Mouse (Mus musculus): ENCODE data around the gene Gm11756. TPM values are rescaled to one million over a fixed set of nuclear protein-coding genes. Genes with fewer than 3 reads are reported as not detected.
"Not testable (repeated sequence)": the region's sequence is repeated elsewhere in the genome, so short reads cannot be mapped to it uniquely, and the experiment has no call there.

The Gm11756 gene
- polyA plus RNA-seq (2014; fragmentation: Nextera tagmentation; extraction: Ambion mirVana) = 0.25 TPM in 1 of 2 replicates, not detected in the other

DNA sequence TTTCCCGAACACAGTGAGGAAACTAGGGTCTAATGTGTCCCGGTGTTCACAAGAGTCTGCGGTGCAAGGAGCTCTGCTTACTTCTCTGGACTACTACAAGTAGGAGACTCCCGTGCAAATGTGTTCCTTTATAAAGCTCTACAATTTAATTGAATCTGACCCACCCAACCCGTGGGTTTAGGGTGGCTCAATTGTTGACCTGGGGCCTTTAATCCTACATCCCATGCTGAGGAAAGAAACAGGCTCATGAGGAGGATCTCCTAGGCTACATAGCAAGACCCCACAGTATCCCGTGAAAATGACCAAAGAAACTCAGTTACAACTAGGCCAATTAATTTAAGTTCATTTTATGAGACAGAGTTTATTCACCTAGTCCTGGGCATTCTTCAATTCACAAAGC, at the start of gene Gm11756:
Gene Gm11756 (minus strand): TSS at position 101 of the 400 bp plus-strand sequence.
- H3K4me2 ChIP-seq (ENCODE audit: low read depth); H3K9me3 ChIP-seq (ENCODE audit: control insufficient read depth, low read length); ATAC-seq (ENCODE audit: insufficient read depth, low FRiP score, low TSS enrichment); H3K36me3 ChIP-seq (ENCODE audit: control insufficient read depth, insufficient read depth, low read length); H3K9ac ChIP-seq (ENCODE audit: low read length); H3K4me3 ChIP-seq (ENCODE audit: low read depth, low read length); H3K27ac ChIP-seq (ENCODE audit: low read depth, low read length); DNase-seq (ENCODE audit: low spot score); H3K27me3 ChIP-seq (ENCODE audit: control insufficient read depth, insufficient read depth, low read length); H3K4me1 ChIP-seq (ENCODE audit: control insufficient read depth, insufficient read depth, low read length): not testable (repeated sequence)
- 84% methylated on average over 6 of the region's 6 CpGs for WGBS

GRCm38 (mm10) chr4:73950375-73950896, 29.9 kb upstream of the Gm11756 start, which contains the start of gene 2310002L09Rik:
Gene 2310002L09Rik, minus strand, starts transcription at chr4:73950846.
- no peak within 1 kb of the TSS for H3K9ac ChIP-seq (ENCODE audit: low read length)
- 76% methylated on average over 8 of the region's 8 CpGs for WGBS
- H3K4me2 ChIP-seq (ENCODE audit: low read depth) = no peak within 1 kb of the TSS
- H3K4me3 ChIP-seq (ENCODE audit: low read depth, low read length) = no peak within 1 kb of the TSS
- ATAC-seq (ENCODE audit: insufficient read depth, low FRiP score, low TSS enrichment) = no peak
- DNase-seq (ENCODE audit: low spot score) = no peak
- H3K4me1 ChIP-seq (ENCODE audit: control insufficient read depth, insufficient read depth, low read length) = no peaks in the 10 kb centered on the region
- H3K36me3 ChIP-seq (ENCODE audit: control insufficient read depth, insufficient read depth, low read length) = no peaks in the 10 kb centered on the region
- no peak within 1 kb of the TSS for H3K27ac ChIP-seq (ENCODE audit: low read depth, low read length)
- H3K27me3 ChIP-seq (ENCODE audit: control insufficient read depth, insufficient read depth, low read length) = no peaks in the 10 kb centered on the region
- no peaks in the 10 kb centered on the region for H3K9me3 ChIP-seq (ENCODE audit: control insufficient read depth, low read length)

DNA sequence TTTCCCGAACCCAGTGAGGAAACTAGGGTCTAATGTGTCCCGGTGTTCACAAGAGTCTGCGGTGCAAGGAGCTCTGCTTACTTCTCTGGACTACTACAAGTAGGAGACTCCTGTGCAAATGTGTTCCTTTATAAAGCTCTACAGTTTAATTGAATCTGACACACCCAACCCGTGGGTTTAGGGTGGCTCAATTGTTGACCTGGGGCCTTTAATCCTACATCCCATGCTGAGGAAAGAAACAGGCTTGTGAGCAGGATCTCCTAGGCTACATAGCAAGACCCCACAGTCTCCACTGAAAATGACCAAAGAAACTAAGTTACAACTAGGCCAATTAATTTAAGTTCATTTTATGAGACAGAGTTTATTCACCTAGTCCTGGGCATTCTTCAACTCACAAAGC, 14.7 kb downstream of the Gm11756 start, which contains the start of gene Gm13871:
Gene Gm13871 (minus strand): TSS at position 101 of the 400 bp plus-strand sequence.
- WGBS = no CpG with 5 or more reads among the region's 4 CpGs
- not testable (repeated sequence) for DNase-seq (ENCODE audit: low spot score); H3K36me3 ChIP-seq (ENCODE audit: control insufficient read depth, insufficient read depth, low read length); H3K27ac ChIP-seq (ENCODE audit: low read depth, low read length); ATAC-seq (ENCODE audit: insufficient read depth, low FRiP score, low TSS enrichment); H3K9me3 ChIP-seq (ENCODE audit: control insufficient read depth, low read length); H3K4me2 ChIP-seq (ENCODE audit: low read depth); H3K4me3 ChIP-seq (ENCODE audit: low read depth, low read length); H3K4me1 ChIP-seq (ENCODE audit: control insufficient read depth, insufficient read depth, low read length); H3K9ac ChIP-seq (ENCODE audit: low read length); H3K27me3 ChIP-seq (ENCODE audit: control insufficient read depth, insufficient read depth, low read length)

- no CpG with 5 or more reads among the region's 4 CpGs for WGBS
- H3K4me2 ChIP-seq (ENCODE audit: low read depth); H3K4me3 ChIP-seq (ENCODE audit: low read depth, low read length); H3K9me3 ChIP-seq (ENCODE audit: control insufficient read depth, low read length); ATAC-seq (ENCODE audit: insufficient read depth, low FRiP score, low TSS enrichment); H3K9ac ChIP-seq (ENCODE audit: low read length); H3K27ac ChIP-seq (ENCODE audit: low read depth, low read length); H3K36me3 ChIP-seq (ENCODE audit: control insufficient read depth, insufficient read depth, low read length); DNase-seq (ENCODE audit: low spot score); H3K4me1 ChIP-seq (ENCODE audit: control insufficient read depth, insufficient read depth, low read length); H3K27me3 ChIP-seq (ENCODE audit: control insufficient read depth, insufficient read depth, low read length): not testable (repeated sequence)
Observed at GRCm38 (mm10) chr4:73891012-73891411, 29.5 kb downstream of the Gm11756 start, which contains the start of gene Gm11757. Gene Gm11757, minus strand, starts transcription at chr4:73891112.

DNA sequence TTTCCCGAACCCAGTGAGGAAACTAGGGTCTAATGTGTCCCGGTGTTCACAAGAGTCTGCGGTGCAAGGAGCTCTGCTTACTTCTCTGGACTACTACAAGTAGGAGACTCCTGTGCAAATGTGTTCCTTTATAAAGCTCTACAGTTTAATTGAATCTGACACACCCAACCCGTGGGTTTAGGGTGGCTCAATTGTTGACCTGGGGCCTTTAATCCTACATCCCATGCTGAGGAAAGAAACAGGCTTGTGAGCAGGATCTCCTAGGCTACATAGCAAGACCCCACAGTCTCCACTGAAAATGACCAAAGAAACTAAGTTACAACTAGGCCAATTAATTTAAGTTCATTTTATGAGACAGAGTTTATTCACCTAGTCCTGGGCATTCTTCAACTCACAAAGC, 44.4 kb downstream of the Gm11756 start, which contains the start of gene Gm11758:
Gene Gm11758 (minus strand): TSS at position 101 of the 400 bp plus-strand sequence.
- ATAC-seq (ENCODE audit: insufficient read depth, low FRiP score, low TSS enrichment); H3K36me3 ChIP-seq (ENCODE audit: control insufficient read depth, insufficient read depth, low read length); DNase-seq (ENCODE audit: low spot score); H3K27me3 ChIP-seq (ENCODE audit: control insufficient read depth, insufficient read depth, low read length); H3K4me3 ChIP-seq (ENCODE audit: low read depth, low read length); H3K4me2 ChIP-seq (ENCODE audit: low read depth); H3K4me1 ChIP-seq (ENCODE audit: control insufficient read depth, insufficient read depth, low read length); H3K9ac ChIP-seq (ENCODE audit: low read length); H3K9me3 ChIP-seq (ENCODE audit: control insufficient read depth, low read length); H3K27ac ChIP-seq (ENCODE audit: low read depth, low read length): not testable (repeated sequence)
- no CpG with 5 or more reads among the region's 4 CpGs for WGBS

Other genes with a start within 250 kb of the Gm11756 start
- gene Gm428, start 237.2 kb downstream of the Gm11756 start, polyA plus RNA-seq (2014; fragmentation: Nextera tagmentation; extraction: Ambion mirVana) = not detected in 2 replicates
- 0.42 and 0.61 TPM in 2 replicates for gene Rasef, start 129.8 kb downstream of the Gm11756 start, polyA plus RNA-seq (2014; fragmentation: Nextera tagmentation; extraction: Ambion mirVana)
- not detected in 2 replicates for gene Gm11758, start 44.5 kb downstream of the Gm11756 start, polyA plus RNA-seq (2014; fragmentation: Nextera tagmentation; extraction: Ambion mirVana)
- gene Gm11757, start 29.6 kb downstream of the Gm11756 start, polyA plus RNA-seq (2014; fragmentation: Nextera tagmentation; extraction: Ambion mirVana) = not detected in 2 replicates
- gene Gm13871, start 14.8 kb downstream of the Gm11756 start, polyA plus RNA-seq (2014; fragmentation: Nextera tagmentation; extraction: Ambion mirVana) = not detected in 2 replicates
- gene 2310002L09Rik, start 30.1 kb upstream of the Gm11756 start, polyA plus RNA-seq (2014; fragmentation: Nextera tagmentation; extraction: Ambion mirVana) = 4.4 and 6.1 TPM in 2 replicates
- 4.4 and 4.5 TPM in 2 replicates for gene Frmd3, start 92.7 kb upstream of the Gm11756 start, polyA plus RNA-seq (2014; fragmentation: Nextera tagmentation; extraction: Ambion mirVana)